27 mouse cellular contexts compared by ENCODE assay signal in the genomic region with DNA sequence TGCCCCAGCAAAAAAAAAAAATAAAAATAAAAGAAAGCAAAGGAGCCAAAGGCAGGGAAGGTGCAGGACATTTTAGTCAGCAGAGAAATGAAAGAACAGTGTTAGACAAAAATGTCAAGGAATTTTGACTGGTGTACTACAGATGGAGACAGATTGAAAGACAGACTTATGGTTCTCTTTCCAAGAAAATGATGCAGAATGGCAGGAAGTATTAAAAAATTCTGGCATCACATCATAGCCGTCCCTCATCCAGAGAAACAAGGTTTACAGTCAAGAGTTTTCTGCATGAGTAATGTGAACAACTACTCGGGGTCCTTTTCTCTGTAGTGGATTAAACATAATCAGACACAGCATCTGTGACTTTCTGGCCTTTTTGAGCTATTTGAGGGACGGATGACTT. TPM values are rescaled to one million over a fixed set of nuclear protein-coding genes. Genes with fewer than 3 reads are reported as not detected.
DNase-seq lines count a peak whose midpoint lies in the region; TF ChIP-seq lines count a peak whose summit lies in the region.
"Had no signal": no experiment of that assay in that cellular context is flagged by ENCODE, and none has a peak within 500 bp of the region (broad histone marks: within the 10 kb centered on the region; RNA-seq: fewer than 3 reads in every experiment).

No protein-coding gene starts in this region.

- no peak overlapping the region for H3K4me3 ChIP-seq in myocyte
- H3K4me3 ChIP-seq: forebrain, embryonic 10.5 days; gastrocnemius, adult 2 months; hindbrain, embryonic 13.5 days; limb, embryonic 12.5 days; neural tube, embryonic 12.5 days had no signal

- no peaks in the 10 kb centered on the region for H3K36me3 ChIP-seq in myocyte (ENCODE audit: control insufficient read depth, insufficient read depth)
- H3K36me3 ChIP-seq: forebrain, embryonic 10.5 days; hindbrain, embryonic 13.5 days; limb, embryonic 12.5 days; neural tube, embryonic 12.5 days had no signal

- no peaks in the 10 kb centered on the region for H3K79me2 ChIP-seq in myocyte (ENCODE audit: control insufficient read depth, insufficient read depth)

- peak overlapping the region; percentile 2 for H3K4me2 ChIP-seq in myocyte (ENCODE audit: low read depth)
- H3K4me2 ChIP-seq: heart, embryonic 11.5 days; hindbrain, embryonic 13.5 days; limb, embryonic 12.5 days; liver, embryonic 11.5 days; midbrain, embryonic 11.5 days; neural tube, embryonic 12.5 days had no signal

- H3K27me3 ChIP-seq in myocyte (ENCODE audit: control insufficient read depth, insufficient read depth, insufficient read length) = no peaks in the 10 kb centered on the region
- H3K27me3 ChIP-seq: CH12.LX; hindbrain, embryonic 13.5 days; limb, embryonic 12.5 days; neural tube, embryonic 12.5 days had no signal

- DNase-seq in layer of hippocampus, adult 18-20 months (ENCODE audit: low spot score in 2 of 2) = peak; percentile 22 to 52
- DNase-seq in layer of hippocampus, adult 11-12 months (ENCODE audit: low spot score) = no peak
- peak; percentile 44 for DNase-seq in NIH3T3 (ENCODE audit: low read depth)
- DNase-seq in brain, embryonic 14.5 days (ENCODE audit: low read depth) = peak; percentile 63
- DNase-seq in thymus, adult 18-20 months = no peak
- DNase-seq: adrenal gland, adult 8-10 months; cerebellum, adult 18-20 months; cerebellum, postnatal 10 days; gastrocnemius, adult 2 months; gastrocnemius, postnatal 36 days; heart, adult 18-20 months; heart, postnatal 36 days; kidney, adult 8-10 months; kidney, postnatal 4 days; liver, postnatal 0 days; lung, postnatal 36 days; right cerebral cortex, adult 18-20 months; spleen, adult 18-20 months had no signal

- TF ChIP-seq POLR2A in brain, embryonic 14.5 days (IDR thresholded peaks at IDR 0.05; ENCODE audit: borderline replicate concordance, extremely low read depth, insufficient read depth, insufficient read length, poor library complexity, severe bottlenecking) = no peak
- no peak for TF ChIP-seq POLR2A in myocyte (IDR thresholded peaks at IDR 0.05; ENCODE audit: insufficient read length, low read depth)

- TF ChIP-seq CTCF in brain, embryonic 14.5 days (IDR thresholded peaks at IDR 0.05; ENCODE audit: borderline replicate concordance, extremely low read depth, insufficient read depth, insufficient read length) = no peak

- H3ac ChIP-seq in myocyte (ENCODE audit: control insufficient read depth, insufficient read length) = no peak overlapping the region

TF ChIP-seq in myocyte, 11 proteins besides CTCF, POLR2A, EP300 and RAD21:
- no peak for TF ChIP-seq MAX (IDR thresholded peaks at IDR 0.05; ENCODE audit: low read depth)

RNA-seq across cellular contexts. Expression of gene Slit2, which starts 52.7 kb away (rescaled TPM):
- 10 to 100 TPM; 34.1 to 35.5 TPM for total RNA-seq in layer of hippocampus, adult 18-20 months (2021)
- polyA plus RNA-seq in brain, embryonic 14.5 days (2012; rRNA removed) = 20.7 and 31.8 TPM in 2 replicates
- polyA plus RNA-seq in myocyte (2012; fragmentation: generic; extraction: Trizol) = 4.8 TPM

Comparison
In these comparisons a context has a peak if more than half of its experiments do, and no peak if none do; other contexts are left out.
1. DNase-seq: peak in layer of hippocampus, adult 18-20 months (2 of 2), NIH3T3 (single experiment) and brain, embryonic 14.5 days (single experiment); none in layer of hippocampus, adult 11-12 months (single experiment) and thymus, adult 18-20 months (0 of 2).